Mouse (Mus musculus): ENCODE data around the gene A930018P22Rik. TPM values are rescaled to one million over a fixed set of nuclear protein-coding genes. Genes with fewer than 3 reads are reported as not detected.
A peak's percentile ranks its signal among the peaks of the same experiment; 100 is the strongest.
"Not testable (repeated sequence)": the region's sequence is repeated elsewhere in the genome, so short reads cannot be mapped to it uniquely, and the experiment has no call there.

A930018P22Rik gene
- polyA plus RNA-seq, 1 experiment from 2014 or later = not detected

DNA sequence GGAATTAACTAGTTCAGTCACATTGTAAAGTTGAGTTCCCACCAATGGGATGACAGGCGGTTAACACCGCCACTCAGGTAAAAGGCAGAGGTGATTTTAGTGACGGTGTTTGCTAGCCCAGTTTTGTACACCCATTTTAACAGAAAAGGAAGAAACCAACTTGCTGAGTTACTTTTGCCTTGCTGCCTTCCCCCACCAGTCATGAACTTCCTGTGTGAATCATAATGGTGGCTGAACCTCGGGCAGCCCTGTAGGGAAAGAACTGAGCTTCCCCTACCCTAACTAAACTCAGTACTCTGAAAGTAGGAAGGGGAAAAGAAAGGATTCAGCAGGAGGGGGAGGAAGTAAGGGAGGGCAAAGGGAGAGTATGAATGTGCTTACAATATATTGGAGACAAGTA is 12.5 kb upstream of the A930018P22Rik start:
- ATAC-seq = no peak
- H3K4me1 ChIP-seq (ENCODE audit: control insufficient read depth, insufficient read depth, low read length) = no peaks in the 10 kb centered on the region
- H3K9me3 ChIP-seq (replicated peaks; ENCODE audit: control insufficient read depth, low read length) = no peaks in the 10 kb centered on the region
- no peak for DNase-seq (ENCODE audit: low spot score)
- H3K4me2 ChIP-seq (ENCODE audit: low read length) = no peak overlapping the region
- no peaks in the 10 kb centered on the region for H3K36me3 ChIP-seq (ENCODE audit: control insufficient read depth, insufficient read depth, low read length)
- no peak overlapping the region for H3K27ac ChIP-seq (ENCODE audit: low read depth, low read length)
- WGBS = 89% methylated on average over 4 of the region's 4 CpGs
- no peak overlapping the region for H3K9ac ChIP-seq (ENCODE audit: low read length)
- no peak overlapping the region for H3K4me3 ChIP-seq (ENCODE audit: low read depth, low read length)
- H3K27me3 ChIP-seq (replicated peaks; ENCODE audit: control insufficient read depth, insufficient read depth, low read length) = no peaks in the 10 kb centered on the region

DNA sequence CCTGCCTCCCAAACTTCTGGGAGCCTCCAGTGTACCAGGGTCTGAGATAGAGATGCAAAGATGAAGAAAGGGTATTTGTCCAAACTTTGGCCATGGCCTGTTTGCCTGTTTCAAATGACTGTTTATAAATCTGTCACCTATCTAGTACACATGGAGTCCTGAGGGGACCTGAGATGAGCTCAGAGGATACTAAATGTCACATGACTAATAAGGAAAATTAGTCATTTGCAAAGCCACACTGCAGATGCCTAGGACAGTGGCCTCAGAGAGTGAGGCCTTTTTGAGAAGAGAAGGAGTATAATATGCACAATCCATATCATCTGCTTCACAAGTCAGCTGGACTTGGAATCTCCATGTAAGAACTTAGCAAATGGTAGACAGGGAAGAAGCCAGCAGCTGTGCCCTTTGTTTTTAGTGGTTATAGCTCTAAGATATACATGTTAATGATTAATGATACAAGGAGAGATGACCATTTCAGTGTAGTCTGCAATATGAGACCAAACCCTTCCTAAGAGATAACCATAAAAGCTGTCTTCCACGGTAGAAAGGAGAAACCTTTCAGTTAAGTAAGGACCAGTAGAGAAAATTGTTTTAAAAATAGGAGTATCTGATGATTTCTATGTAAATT is 11.3 kb upstream of the A930018P22Rik start:
- H3K4me3 ChIP-seq (ENCODE audit: low read depth, low read length); ATAC-seq; H3K9me3 ChIP-seq (replicated peaks; ENCODE audit: control insufficient read depth, low read length); H3K4me1 ChIP-seq (ENCODE audit: control insufficient read depth, insufficient read depth, low read length); H3K27ac ChIP-seq (ENCODE audit: low read depth, low read length); H3K9ac ChIP-seq (ENCODE audit: low read length); H3K4me2 ChIP-seq (ENCODE audit: low read length); DNase-seq (ENCODE audit: low spot score); H3K27me3 ChIP-seq (replicated peaks; ENCODE audit: control insufficient read depth, insufficient read depth, low read length); H3K36me3 ChIP-seq (ENCODE audit: control insufficient read depth, insufficient read depth, low read length): not testable (repeated sequence)
- no CpG with 5 or more reads among the region's 1 CpGs for WGBS

DNA sequence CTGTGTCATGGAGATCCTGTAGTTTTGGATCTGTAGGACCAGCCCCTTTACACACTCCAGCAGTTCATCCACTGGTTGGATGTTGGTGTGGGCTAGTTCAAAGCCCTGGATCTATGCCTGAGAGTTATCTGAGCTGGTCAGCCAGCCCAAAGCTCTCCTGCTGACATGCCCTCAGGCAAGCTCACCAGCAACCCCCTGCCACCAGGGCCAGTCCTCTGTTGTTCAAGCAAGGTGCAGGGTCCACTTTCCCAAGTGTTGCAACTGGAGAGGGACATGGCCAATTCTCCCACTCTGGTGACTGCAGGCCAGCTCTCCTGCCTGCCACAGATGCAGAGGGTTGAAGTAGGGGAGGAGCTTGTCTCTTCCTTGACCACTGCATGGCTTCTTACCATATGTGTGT is 9.0 kb upstream of the A930018P22Rik start:
- not testable (repeated sequence) for H3K4me1 ChIP-seq (ENCODE audit: control insufficient read depth, insufficient read depth, low read length); H3K27ac ChIP-seq (ENCODE audit: low read depth, low read length); H3K9ac ChIP-seq (ENCODE audit: low read length); H3K9me3 ChIP-seq (replicated peaks; ENCODE audit: control insufficient read depth, low read length); H3K36me3 ChIP-seq (ENCODE audit: control insufficient read depth, insufficient read depth, low read length); ATAC-seq; DNase-seq (ENCODE audit: low spot score); H3K4me3 ChIP-seq (ENCODE audit: low read depth, low read length); H3K27me3 ChIP-seq (replicated peaks; ENCODE audit: control insufficient read depth, insufficient read depth, low read length); H3K4me2 ChIP-seq (ENCODE audit: low read length)

DNA sequence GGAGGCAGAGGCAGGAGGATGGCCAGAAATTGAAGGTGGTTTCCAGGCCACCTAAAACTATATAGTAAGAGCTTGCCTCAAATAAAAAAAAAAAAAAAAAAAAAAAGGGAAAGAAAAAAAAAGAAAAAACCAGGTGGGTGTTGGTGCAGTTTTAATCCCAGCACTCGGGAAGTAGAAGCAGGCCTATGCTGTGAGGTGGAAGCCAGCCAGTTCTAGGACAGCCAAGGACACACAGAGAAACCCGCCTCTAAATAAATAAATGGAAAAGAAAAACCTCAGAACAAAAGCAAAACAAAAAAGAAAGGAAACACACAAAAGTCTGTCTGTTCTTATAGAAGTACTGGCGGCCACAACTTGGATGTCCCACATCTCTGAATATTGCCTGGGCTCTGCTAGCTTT is 7.7 kb upstream of the A930018P22Rik start:
- Histone ChIP-seq H3K27ac (ENCODE audit: low read depth, low read length) (no peak overlapping the region), H3K36me3 (ENCODE audit: control insufficient read depth, insufficient read depth, low read length) (no peaks in the 10 kb centered on the region), H3K4me1 (ENCODE audit: control insufficient read depth, insufficient read depth, low read length) (no peaks in the 10 kb centered on the region), H3K27me3 (replicated peaks; ENCODE audit: control insufficient read depth, insufficient read depth, low read length) (no peaks in the 10 kb centered on the region), H3K4me2 (ENCODE audit: low read length) (no peak overlapping the region), H3K9me3 (replicated peaks; ENCODE audit: control insufficient read depth, low read length) (no peaks in the 10 kb centered on the region), H3K9ac (ENCODE audit: low read length) (no peak overlapping the region), H3K4me3 (ENCODE audit: low read depth, low read length) (no peak overlapping the region)
- WGBS = 71% methylated on average over 3 of the region's 3 CpGs
- DNase-seq (ENCODE audit: low spot score) (no peak), ATAC-seq (no peak)

DNA sequence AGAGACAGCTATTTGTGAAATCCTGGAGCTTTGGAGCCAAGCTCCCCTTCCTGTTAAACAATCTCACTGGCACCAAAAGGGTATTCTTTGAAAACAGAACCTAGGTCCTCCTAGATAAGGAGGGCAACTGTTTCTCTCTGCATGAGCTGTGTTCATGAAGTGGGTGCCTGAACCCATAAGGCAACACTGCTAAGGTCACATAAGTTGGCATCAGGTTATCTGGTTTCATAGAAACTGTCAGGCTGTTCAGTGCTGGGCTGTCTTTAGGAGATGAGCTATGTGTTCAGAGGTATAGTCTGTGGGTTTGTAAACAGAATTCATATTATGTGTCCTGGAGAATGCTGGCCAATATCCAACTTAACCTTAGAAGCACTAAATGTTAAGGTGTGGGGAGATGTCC is 5.4 kb upstream of the A930018P22Rik start:
- not testable (repeated sequence) for H3K9ac ChIP-seq (ENCODE audit: low read length); H3K36me3 ChIP-seq (ENCODE audit: control insufficient read depth, insufficient read depth, low read length); H3K4me3 ChIP-seq (ENCODE audit: low read depth, low read length); H3K4me1 ChIP-seq (ENCODE audit: control insufficient read depth, insufficient read depth, low read length); ATAC-seq; H3K27ac ChIP-seq (ENCODE audit: low read depth, low read length); H3K27me3 ChIP-seq (replicated peaks; ENCODE audit: control insufficient read depth, insufficient read depth, low read length); H3K9me3 ChIP-seq (replicated peaks; ENCODE audit: control insufficient read depth, low read length); H3K4me2 ChIP-seq (ENCODE audit: low read length); DNase-seq (ENCODE audit: low spot score)

DNA sequence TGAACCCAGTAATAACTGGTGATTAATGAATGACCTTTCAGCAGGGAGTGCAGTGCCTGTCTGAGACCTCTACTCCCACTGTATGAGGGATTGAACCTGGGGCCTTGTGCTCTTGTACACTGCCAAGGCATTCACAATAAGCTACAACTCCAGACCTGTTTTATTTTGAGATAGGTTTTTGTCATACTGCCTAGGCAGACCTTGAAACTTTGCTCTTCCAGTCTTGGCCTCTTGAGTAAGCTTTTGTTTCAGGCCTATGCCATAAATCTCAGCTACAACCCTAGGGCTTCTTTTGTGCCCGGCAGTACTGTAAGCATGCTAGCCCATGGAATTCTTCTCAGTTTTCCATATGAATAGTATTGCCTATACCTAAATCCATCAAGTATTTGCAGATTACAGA is 3.5 kb upstream of the A930018P22Rik start:
- H3K27me3 ChIP-seq (replicated peaks; ENCODE audit: control insufficient read depth, insufficient read depth, low read length) = no peaks in the 10 kb centered on the region
- ATAC-seq = no peak
- no peaks in the 10 kb centered on the region for H3K9me3 ChIP-seq (replicated peaks; ENCODE audit: control insufficient read depth, low read length)
- DNase-seq (ENCODE audit: low spot score) = no peak
- no peak overlapping the region for H3K4me3 ChIP-seq (ENCODE audit: low read depth, low read length)
- no peak overlapping the region for H3K27ac ChIP-seq (ENCODE audit: low read depth, low read length)
- no peaks in the 10 kb centered on the region for H3K36me3 ChIP-seq (ENCODE audit: control insufficient read depth, insufficient read depth, low read length)
- 88% methylated on average over 1 of the region's 1 CpGs for WGBS
- H3K4me2 ChIP-seq (ENCODE audit: low read length) = no peak overlapping the region
- H3K4me1 ChIP-seq (ENCODE audit: control insufficient read depth, insufficient read depth, low read length) = no peaks in the 10 kb centered on the region
- H3K9ac ChIP-seq (ENCODE audit: low read length) = no peak overlapping the region

DNA sequence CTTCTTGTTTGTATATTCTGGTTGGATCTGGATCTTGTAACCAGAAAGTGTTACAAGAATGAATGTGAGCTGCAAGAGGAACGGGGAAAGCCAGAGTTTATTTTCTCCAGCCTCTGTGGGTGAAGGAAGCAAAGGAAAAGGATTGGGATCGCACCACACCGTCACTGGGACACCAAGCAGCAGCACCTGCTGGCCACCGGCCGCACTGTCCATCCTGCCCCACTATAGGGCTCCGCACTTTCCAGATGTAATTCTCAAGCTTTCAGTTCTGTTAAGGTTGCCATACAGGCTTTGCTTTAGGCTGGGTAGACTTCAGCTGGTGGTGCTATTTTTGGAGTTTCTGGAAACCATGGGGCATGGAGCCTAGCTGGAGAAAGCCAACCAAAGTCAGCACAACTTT is 2.3 kb upstream of the A930018P22Rik start:
- no peak overlapping the region for H3K4me3 ChIP-seq (ENCODE audit: low read depth, low read length)
- no peaks in the 10 kb centered on the region for H3K27me3 ChIP-seq (replicated peaks; ENCODE audit: control insufficient read depth, insufficient read depth, low read length)
- H3K9me3 ChIP-seq (replicated peaks; ENCODE audit: control insufficient read depth, low read length) = no peaks in the 10 kb centered on the region
- no peak overlapping the region for H3K4me2 ChIP-seq (ENCODE audit: low read length)
- ATAC-seq = no peak
- no peak overlapping the region for H3K27ac ChIP-seq (ENCODE audit: low read depth, low read length)
- H3K36me3 ChIP-seq (ENCODE audit: control insufficient read depth, insufficient read depth, low read length) = no peaks in the 10 kb centered on the region
- H3K9ac ChIP-seq (ENCODE audit: low read length) = no peak overlapping the region
- H3K4me1 ChIP-seq (ENCODE audit: control insufficient read depth, insufficient read depth, low read length) = no peaks in the 10 kb centered on the region
- WGBS = 56% methylated on average over 6 of the region's 6 CpGs
- DNase-seq (ENCODE audit: low spot score) = no peak

DNA sequence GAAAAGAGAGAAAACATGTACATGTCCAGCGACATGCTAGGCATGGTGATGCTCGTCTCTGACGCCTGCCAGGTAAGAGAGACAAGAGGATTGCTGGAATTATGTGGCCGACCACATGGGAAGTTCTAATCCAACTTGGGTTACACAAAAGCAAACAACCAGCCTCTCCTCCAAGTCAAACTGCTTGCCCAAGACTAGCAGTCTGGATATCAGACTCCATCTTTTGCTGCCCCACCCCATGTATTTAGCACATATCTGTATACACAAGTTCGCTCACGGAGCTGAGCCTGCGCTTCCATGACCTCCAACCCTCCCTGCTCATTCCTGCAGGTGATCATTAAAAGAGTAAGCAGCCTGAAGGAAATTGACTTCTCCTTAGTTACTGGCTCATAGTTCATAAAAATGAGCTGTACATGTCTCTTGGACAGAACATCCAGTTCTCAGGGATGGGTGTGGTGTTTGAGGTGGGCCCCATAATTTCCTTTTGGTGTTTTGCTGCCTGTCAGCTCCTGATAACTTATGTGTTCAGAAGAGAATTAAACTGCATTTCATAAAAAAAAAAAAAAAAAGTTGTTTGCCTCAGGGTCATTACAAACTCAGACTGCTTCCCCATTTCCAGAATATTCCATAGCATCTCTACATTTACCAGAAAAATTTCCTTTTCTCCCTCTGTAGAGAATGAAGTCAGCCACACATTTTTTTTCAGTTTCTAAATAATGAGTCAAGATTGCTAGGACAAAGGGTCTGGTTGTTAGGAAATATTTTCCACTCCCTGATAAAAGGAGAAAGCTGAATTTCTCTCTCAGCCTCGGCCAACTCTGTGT is 676 bp upstream of the A930018P22Rik start:
- H3K4me3 ChIP-seq (ENCODE audit: low read depth, low read length) = peak overlapping the region; percentile 68
- peak overlapping the region; percentile 92 for H3K4me2 ChIP-seq (ENCODE audit: low read length)
- H3K9me3 ChIP-seq (replicated peaks; ENCODE audit: control insufficient read depth, low read length) = no peaks in the 10 kb centered on the region
- no peak for ATAC-seq
- H3K27ac ChIP-seq (ENCODE audit: low read depth, low read length) = no peak overlapping the region
- no peaks in the 10 kb centered on the region for H3K27me3 ChIP-seq (replicated peaks; ENCODE audit: control insufficient read depth, insufficient read depth, low read length)
- H3K4me1 ChIP-seq (ENCODE audit: control insufficient read depth, insufficient read depth, low read length) = no peaks in the 10 kb centered on the region
- WGBS = 80% methylated on average over 8 of the region's 8 CpGs
- H3K9ac ChIP-seq (ENCODE audit: low read length) = peak overlapping the region; percentile 72; the same call in 1 of the 2 replicates
- H3K36me3 ChIP-seq (ENCODE audit: control insufficient read depth, insufficient read depth, low read length) = no peaks in the 10 kb centered on the region
- no peak for DNase-seq (ENCODE audit: low spot score)

DNA sequence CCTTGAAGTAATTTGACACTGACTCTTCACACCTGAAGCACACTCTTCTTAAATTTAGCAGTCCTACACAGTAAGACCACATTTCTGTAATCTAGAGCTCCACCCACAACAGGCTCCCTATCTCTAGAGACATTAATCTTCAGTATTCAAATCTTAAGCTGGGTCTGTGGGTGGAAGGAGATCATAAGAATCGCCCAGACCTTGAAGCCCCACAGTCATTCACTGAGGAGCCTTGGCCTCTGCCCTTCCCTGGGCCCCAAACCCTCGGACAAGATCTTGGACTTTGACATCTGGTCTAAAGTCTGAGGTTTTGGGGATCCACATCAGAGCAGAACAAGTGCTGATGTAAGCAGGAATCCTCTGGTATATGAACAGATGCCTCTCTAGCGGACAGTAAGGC is 971 bp downstream of the A930018P22Rik start:
- Histone ChIP-seq H3K4me1 (ENCODE audit: control insufficient read depth, insufficient read depth, low read length) (no peaks in the 10 kb centered on the region), H3K9ac (ENCODE audit: low read length) (no peak overlapping the region), H3K27me3 (replicated peaks; ENCODE audit: control insufficient read depth, insufficient read depth, low read length) (no peaks in the 10 kb centered on the region), H3K36me3 (ENCODE audit: control insufficient read depth, insufficient read depth, low read length) (no peaks in the 10 kb centered on the region), H3K4me2 (ENCODE audit: low read length) (peak overlapping the region; percentile 92), H3K9me3 (replicated peaks; ENCODE audit: control insufficient read depth, low read length) (no peaks in the 10 kb centered on the region), H3K4me3 (ENCODE audit: low read depth, low read length) (no peak overlapping the region), H3K27ac (ENCODE audit: low read depth, low read length) (no peak overlapping the region)
- WGBS = 58% methylated on average over 3 of the region's 3 CpGs
- ATAC-seq (no peak), DNase-seq (ENCODE audit: low spot score) (no peak)

Data from forebrain, embryonic 14.5 days (tissue).